Mouse (Mus musculus) cerebellum, postnatal 14 days (tissue): Measurements from ENCODE around the gene Pgbd5.
A peak's percentile ranks its signal among the peaks of the same experiment; 100 is the strongest.

ENCODE experiments used
- DNase-seq, 2 experiments: peaks; one replicate each; pipeline ENCODE4 v3.0.0; 2021; ENCODE audit warnings: mixed read lengths in 2 of 2

Gene Pgbd5

DNA sequence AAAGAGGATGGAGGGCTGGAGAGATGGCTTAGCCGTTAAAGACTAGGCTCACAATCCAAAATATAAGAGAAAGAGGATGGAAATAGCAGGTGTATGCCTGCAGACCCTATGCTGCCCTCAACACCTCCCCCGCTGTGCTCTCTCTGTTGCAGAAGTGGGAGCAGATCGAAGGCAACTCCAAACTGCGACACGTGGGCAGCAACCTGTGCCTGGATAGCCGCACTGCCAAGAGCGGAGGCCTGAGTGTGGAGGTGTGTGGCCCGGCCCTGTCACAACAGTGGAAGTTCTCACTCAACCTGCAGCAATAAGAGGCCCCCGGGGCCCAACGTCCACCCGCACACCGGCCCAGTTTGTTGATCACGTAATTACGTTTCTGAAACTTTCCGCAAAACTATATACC lies 96.3 kb downstream of the Pgbd5 start:
- no peak for DNase-seq

DNA sequence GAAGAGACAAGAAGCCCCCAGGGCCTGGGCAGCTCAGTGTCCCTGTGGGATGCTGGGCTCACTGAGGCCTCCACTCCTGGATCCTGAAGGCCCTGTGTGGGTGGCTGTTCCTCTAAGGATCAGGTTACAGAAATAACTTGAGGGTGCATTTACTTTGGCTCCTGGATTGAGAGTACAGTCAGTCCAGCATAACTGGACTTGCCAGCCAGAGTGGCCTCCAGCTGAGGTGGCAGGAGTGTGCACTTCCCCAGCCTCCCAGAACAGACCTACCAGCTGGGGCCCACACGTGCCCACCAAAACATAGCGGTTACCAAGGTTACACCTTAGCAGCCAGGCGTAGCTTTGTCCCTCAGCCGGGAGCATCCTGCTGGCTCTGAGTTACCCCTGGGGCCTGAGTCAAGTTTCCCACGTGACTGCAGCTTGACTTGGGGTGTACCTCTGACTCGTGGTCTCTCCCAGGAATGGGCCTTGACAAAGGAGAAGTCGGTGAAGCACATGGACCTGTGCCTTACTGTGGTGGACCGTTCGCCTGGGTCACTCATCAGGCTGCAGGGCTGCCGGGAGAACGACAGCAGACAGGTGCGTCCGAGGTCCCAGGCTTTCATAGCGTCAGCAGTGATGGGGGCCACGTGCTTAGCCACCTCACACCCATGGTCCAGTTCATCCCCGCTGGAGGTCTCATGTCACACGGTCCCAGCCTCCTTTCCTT lies 98.9 kb downstream of the Pgbd5 start:
- no peak for DNase-seq

DNA sequence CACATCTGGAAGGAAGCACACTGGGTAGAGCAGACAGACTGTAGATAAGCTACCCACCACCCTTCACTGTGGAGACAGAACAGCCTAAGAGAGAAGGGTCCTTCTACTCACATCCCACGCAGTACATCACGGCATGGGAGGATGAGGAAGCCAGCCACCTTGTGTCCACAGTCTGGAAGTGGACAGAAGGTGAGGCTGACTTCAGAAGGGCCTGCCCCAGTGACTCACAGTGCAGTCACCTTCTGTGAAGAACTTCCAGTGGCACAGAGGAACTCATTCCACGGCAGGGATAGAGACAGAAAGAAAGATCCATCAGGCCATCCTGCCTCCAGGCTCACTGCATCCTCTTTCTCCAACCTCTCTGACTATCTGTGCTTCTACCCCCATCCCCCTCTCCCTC lies 99.7 kb downstream of the Pgbd5 start:
- DNase-seq = no peak

DNA sequence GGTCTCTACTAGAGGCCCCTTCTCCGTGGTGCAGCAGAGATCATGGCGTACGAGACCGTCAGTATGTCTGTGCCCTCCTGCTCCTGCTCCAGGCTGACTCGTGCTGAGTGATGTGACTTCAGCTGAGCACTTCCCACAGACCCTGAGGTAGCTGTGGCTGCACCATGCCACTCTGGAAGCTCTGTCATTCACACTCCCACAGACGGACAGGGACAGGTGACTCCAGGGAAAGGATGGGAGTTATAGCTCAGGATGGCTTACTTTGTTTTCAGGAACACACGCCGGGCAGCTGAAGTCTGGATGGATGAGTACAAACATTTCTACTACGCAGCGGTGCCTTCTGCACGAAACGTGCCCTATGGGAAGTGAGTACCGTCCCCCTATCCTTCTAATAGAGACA lies 103.2 kb downstream of the Pgbd5 start:
- DNase-seq = no peak

DNA sequence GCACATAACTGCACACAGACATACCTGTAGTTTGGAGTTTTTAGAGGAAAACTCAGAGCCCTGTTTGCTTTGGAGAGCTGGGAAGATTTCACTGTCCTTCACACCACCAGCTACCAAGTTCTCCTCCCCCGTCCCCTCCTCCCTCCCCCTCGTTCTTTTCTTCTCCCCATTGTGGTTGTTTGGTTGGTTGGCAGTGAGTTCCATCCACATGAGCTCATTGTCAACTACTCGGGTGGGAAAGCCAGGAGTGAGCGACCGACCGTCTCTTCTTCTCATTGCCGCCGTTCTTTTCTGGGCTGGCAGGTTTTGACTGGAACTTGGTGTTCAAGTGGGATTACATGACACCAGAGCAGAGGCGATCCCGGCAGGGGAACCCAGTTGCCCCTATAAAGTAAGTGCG lies 107.8 kb downstream of the Pgbd5 start:
- DNase-seq = no peak

DNA sequence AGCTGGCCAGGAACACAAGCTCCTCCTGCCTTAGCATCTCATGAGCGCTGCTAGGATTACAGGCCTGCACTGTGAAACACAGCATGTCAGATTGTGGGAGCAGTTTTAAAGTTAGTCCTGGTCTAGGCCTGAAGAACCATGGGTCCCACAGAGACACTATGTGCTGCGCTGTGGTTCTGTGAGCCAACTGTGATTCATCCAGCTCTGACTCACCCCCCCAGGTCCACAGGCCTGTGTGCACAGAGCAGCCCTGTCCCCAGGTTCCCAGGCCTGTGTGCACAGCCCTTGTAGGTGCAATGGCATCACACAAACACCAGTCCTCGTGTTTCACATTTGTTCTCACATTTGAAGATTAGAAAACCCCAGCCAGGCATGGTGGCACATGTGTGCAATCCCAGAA lies 108.4 kb downstream of the Pgbd5 start:
- DNase-seq = no peak

DNA sequence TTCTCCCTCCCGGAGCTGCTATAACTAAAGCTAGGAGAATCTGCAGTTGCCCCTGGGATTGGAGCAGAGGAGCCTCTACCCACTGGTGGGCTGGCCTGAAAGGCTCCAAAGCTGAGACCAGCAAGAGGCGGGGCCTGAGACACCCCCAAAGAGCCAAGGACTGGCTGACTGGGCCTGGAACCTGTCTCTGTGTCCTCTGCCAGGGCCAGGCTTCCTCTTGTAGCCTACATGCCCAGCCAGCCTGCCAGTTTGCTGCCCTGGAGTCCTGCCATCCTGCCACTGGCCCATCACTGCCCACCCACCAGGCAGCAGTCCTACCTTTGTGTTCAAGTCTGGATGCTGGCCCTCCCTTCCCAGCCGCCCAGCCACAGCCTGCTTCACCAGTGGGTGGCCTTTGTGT lies 109.0 kb downstream of the Pgbd5 start:
- DNase-seq = peak; percentile 86 to 91

DNA sequence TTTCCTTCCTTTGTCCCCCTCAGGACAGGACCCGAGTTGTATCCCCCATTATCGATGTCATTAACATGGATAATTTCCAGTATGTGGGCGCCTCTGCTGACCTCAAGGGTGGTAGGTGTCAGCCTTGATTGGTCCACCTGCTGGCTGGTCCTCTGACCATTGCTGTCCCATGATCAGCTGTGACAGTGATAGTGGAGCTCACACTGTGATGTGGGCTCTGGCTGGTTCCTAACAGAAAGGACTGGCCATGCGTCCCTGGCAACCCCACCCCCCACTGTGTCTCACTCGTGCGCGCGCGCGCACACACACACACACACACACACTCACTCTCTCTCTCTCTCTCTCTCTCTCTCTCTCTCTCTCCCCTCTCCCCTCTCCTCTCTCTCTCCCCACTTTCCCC lies 109.8 kb downstream of the Pgbd5 start:
- DNase-seq = peak in 1 of 2 experiments; percentile 42

DNA sequence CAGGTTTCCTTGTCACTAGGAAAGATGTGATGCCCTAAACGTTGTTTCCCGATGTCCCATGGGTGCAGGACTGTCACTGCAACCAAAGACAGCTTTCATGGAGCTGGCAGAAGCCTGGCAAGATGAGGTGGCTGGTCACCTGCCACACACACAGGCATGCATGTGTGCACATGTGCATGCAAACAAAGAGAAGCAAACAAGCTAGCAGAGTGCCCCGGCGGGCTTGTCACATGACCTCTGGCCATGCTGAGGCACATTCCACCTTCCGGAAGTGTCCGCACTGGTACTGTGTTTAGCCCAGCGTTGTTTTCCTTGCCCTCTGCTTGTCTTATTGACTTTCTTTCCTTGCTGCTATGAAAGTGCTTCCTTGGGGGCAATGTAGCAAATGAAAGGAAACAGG lies 111.2 kb downstream of the Pgbd5 start:
- DNase-seq = no peak

DNA sequence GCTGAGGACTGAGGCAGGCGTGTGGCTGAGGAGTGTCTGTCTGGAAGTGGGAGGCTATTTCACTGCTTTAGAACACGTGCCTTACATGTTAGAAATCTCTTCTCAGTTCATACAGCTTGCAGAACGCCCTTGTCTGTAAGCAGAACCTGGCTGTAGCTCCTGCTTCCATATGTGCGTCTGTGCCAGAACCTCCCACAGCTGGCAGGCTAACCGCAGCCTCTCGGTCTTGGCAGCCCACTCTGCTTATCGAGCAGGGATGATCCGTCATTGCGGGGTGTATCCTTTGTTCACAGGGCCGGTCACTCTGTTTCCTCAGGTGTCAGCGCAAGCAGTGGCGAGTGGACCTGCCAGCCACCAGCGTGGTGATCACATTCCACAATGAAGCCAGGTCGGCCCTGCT lies 116.1 kb downstream of the Pgbd5 start:
- DNase-seq = no peak

DNA sequence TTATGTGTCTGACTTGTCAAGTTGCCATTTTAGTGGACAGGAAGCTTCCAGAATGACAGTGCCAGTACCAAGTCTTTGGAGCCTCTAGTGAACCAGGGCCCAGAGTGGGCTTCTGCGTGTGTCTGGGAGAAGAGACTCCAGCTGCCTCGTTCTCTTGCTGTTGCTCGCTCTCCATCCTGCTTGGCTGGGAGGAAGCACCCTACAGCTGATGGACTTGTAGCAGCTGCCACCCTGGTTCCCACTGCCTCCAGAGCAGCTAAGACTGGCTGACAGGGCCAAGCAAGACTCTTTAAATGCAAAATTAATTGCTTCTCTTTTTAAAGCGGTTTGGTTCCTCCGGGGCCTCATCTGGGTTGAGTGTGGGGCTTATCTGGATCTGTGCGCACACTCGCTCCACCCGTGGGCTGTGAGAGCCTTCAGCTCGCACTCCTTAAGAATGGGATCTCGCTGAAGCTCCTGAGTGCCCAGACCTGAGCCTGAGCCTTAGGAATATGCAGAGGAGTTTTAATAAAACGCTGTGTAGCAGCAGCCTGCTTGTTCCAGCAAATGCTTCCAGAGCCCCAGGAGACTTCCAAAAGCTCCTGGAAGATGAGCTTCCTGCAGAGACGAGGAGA lies 118.1 kb downstream of the Pgbd5 start:
- peak in 1 of 2 experiments; percentile 42 for DNase-seq

DNA sequence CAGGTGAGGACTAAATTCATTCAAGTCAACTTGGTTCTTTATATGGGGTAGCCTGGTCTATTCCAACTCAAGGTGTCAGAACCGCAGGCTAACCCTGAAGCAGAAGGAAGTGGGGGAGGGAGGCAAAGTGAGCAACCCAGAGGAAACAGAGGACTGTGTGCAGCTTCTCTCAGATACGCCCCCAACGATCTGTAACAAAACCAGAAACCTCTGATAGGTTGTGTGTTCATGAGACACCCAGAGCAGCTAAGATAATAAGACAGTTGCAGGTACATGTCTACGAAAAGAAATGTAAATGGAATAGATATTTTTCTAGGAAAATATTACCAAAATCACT lies 120.2 kb downstream of the Pgbd5 start:
- DNase-seq = no peak
